Mouse (Mus musculus): ENCODE results near the gene Ibsp.

Ibsp gene

DNA sequence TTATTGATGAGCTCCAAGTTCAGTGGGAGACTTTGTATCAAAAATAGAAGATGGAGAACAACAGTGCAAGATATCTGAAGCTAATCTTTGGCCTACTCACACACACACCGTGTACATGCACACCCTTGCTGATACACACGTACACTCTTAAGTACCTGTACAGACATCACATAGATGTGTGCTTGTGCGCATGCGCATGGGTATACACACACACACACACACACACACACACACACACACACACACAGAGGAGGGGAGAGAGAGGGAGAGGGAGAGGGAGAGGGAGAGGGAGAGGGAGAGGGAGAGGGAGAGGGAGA is 41.5 kb downstream of the Ibsp start:
- DNase-seq (ENCODE audit: low spot score in 2 of 2) = no peak

DNA sequence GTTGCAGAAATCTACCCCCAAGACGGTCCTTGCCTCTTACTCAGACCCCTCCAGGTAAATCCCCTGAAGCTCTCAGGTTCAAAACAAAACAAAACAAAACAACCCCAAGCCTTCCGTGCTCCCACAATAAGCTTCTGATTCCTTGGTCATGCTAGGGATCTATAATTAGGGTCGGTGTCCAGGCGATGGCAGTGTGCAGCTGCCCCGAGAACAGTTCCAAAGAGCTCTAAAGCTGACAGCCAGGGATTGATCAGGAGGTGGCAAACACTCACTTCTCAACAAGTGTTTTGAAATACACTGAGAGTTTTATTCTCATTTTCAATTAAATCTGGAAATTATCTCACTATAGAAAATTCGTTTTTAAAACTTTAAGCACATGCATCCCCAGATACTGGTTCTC is 43.9 kb downstream of the Ibsp start:
- DNase-seq (ENCODE audit: low spot score in 2 of 2) = no peak

DNA sequence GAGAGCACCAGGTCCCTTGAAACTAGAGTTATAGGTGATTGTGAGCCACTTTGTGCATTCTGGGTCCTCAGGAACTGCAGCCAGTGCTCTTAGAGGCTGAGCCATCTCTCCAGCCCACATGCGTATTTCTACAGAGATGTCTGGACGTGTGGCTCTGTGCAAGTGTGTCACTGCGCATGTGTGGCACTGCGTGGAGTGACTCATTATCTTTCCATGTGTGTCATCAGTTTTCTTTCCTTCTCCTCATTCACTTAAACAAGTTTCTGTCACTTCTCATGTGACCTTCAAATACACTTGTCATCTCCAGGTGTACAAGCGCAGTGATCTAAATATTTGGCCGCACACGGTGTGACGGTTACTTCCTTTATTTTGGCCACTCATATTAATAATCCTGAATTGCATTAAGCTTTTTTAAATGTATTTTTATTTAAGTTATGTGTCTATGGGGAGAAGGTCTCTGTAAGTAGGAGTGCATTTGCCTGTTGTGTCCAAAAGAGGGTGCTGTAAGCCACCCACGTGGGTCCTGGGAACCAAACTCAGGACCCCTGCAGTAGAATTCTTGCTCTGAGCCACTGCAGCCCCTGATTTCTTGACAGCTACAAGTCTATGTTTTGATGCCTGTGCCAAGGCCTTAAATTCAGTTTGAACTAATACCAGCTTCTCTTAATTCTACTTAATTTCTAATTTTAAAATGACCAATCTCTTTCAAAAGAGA is 45.7 kb downstream of the Ibsp start:
- DNase-seq (ENCODE audit: low spot score in 2 of 2) = no peak

- no peak for DNase-seq (ENCODE audit: low spot score in 2 of 2)
Observed at GRCm38 (mm10) chr5:104345241-104345630, 46.3 kb downstream of the Ibsp start.

DNA sequence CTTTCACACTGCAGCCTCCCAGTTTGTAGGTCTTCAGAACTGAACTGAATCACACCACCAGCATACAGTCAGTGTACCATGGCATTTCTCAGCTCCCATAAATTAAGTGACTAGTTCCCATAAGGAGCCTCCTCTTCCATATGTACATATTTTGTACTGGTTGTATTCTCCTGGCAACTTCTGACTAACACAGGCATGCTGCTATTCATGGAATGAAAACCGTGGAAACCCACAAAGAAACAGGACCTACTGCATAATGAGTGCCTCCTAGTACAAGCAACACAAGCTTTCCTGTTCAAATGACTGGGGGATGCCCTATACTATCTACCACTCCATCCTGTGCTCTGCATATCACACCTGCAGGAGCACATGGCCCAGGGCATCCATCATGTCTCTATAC is 52.1 kb downstream of the Ibsp start:
- no peak for DNase-seq (ENCODE audit: low spot score in 2 of 2)

GRCm38 (mm10) chr5:104351874-104352273 is 52.9 kb downstream of the Ibsp start:
- no peak for DNase-seq (ENCODE audit: low spot score in 2 of 2)

- no peak for DNase-seq (ENCODE audit: low spot score in 2 of 2)
Observed at GRCm38 (mm10) chr5:104357575-104357974, 58.6 kb downstream of the Ibsp start.

DNA sequence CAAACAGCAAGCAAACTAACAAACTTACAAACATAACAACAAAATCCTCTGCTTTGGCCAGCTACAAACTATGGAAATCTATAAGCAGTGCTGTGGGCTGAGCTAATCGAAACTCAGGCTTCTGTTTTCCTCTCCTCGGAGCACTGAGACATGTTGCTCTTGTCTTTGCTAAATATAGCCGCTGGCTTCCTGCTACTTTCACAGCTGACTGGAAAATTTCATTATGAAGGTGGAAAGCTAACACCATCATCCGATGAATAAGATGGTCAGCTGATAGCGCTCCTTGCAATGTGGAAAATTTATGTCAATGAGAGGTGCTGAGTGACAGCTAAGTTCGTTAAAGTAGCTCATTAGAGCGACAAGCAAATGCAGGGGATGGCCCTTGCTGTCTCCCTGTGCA is 59.6 kb downstream of the Ibsp start:
- no peak for DNase-seq (ENCODE audit: low spot score in 2 of 2)

- DNase-seq (ENCODE audit: low spot score in 2 of 2) = no peak
Observed at GRCm38 (mm10) chr5:104359257-104359656, 60.3 kb downstream of the Ibsp start.
